Mouse (Mus musculus): ENCODE results near the gene Snrpd3.

DNA sequence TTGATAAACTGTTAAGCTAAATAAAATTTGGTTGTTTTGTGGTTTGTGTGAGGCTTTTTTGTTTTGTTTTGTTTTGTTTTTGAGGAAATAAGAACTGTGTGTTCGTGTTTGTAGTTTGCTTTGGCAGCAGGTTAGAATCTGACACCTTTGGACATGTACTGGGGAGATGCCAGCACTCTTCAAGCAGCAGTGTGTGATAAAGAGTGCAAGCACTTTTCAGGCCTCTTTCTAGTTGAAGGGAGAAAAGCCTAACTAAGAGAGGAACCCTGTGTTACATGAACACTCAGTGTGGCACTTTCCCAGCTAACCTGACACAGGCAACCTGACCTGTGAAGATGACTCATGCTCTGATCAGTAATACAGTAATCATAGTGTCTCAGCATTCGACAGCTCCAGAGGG is 18.1 kb downstream of the Snrpd3 start:
- no peak for TF ChIP-seq POLR2A (IDR thresholded peaks at IDR 0.05; ENCODE audit: extremely low read depth, insufficient read depth, low read length)
- TF ChIP-seq CTCF (IDR thresholded peaks at IDR 0.05; ENCODE audit: low read depth, low read length), result no peak

Data from liver, adult 2 months (tissue).